ENCODE assay signal across 23 mouse cellular contexts in the genomic region with DNA sequence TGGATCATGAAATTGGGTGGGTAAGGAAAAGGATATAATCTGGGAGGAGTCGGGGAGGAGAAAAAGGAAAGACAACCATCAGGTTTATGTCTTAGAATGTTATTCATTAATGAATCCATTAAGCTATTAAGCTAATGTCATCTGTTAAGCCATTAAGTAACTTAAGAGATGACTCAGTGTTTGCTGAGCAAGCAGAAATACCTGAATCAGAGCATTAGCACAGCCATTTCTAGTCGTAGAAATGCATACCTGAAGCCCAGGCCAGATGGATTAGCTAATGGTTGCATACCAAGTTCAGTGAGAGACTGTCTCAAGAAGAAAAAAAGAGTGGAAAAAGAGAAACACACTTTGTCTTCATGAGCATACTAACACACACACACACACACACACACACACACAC.
DNase-seq lines count a peak whose midpoint lies in the region; ATAC-seq and TF ChIP-seq lines count a peak whose summit lies in the region.
"Had no signal": no experiment of that assay in that cellular context is flagged by ENCODE, and none has a peak within 500 bp of the region (broad histone marks: within the 10 kb centered on the region; RNA-seq: fewer than 3 reads in every experiment).

No protein-coding gene starts in this region.

- H3K9me3 ChIP-seq in kidney, embryonic 16.5 days (ENCODE audit: low read length) = no peaks in the 10 kb centered on the region
- no peaks in the 10 kb centered on the region for H3K9me3 ChIP-seq in ES-E14 (ENCODE audit: control insufficient read depth, insufficient read depth, low read depth, low read length)
- H3K9me3 ChIP-seq: embryonic facial prominence, embryonic 10.5 days; embryonic facial prominence, embryonic 12.5 days; forebrain, embryonic 10.5 days; forebrain, embryonic 12.5 days; G1E had no signal

- no peak overlapping the region for H3K9ac ChIP-seq in kidney, embryonic 16.5 days (replicated peaks; ENCODE audit: low read length)
- no peak overlapping the region for H3K9ac ChIP-seq in ES-E14 (ENCODE audit: insufficient read depth, low read depth, low read length, poor library complexity, severe bottlenecking)
- H3K9ac ChIP-seq: embryonic facial prominence, embryonic 12.5 days; forebrain, embryonic 12.5 days had no signal

- peak; percentile 67; the same call in 1 of the 2 replicates for ATAC-seq in kidney, embryonic 16.5 days (ENCODE audit: low FRiP score, low TSS enrichment)
- ATAC-seq: activated CD4-positive, CD25-positive, alpha-beta regulatory T cell, adult 4 months; forebrain, embryonic 14.5 days; forebrain, embryonic 16.5 days; Patski had no signal

- H3K36me3 ChIP-seq in kidney, embryonic 16.5 days (ENCODE audit: insufficient read depth, low read length) = no peaks in the 10 kb centered on the region
- H3K36me3 ChIP-seq in ES-E14 (ENCODE audit: control insufficient read depth, insufficient read depth, low read length, poor library complexity, severe bottlenecking) = no peaks in the 10 kb centered on the region
- H3K36me3 ChIP-seq: embryonic facial prominence, embryonic 10.5 days; embryonic facial prominence, embryonic 12.5 days; forebrain, embryonic 10.5 days; forebrain, embryonic 12.5 days; G1E had no signal

- H3K27me3 ChIP-seq in kidney, embryonic 16.5 days (ENCODE audit: insufficient read depth, low read length) = no peaks in the 10 kb centered on the region
- H3K27me3 ChIP-seq: embryonic facial prominence, embryonic 12.5 days; forebrain, embryonic 12.5 days had no signal

- no peak overlapping the region for H3K4me2 ChIP-seq in kidney, embryonic 16.5 days (replicated peaks; ENCODE audit: low read depth, low read length)
- H3K4me2 ChIP-seq: embryonic facial prominence, embryonic 12.5 days; forebrain, embryonic 12.5 days had no signal

- 65% methylated on average over 2 of the region's 2 CpGs for WGBS in kidney, embryonic 16.5 days

- H3K27ac ChIP-seq in kidney, embryonic 16.5 days (ENCODE audit: low read length) = no peak overlapping the region
- no peak overlapping the region for H3K27ac ChIP-seq in ES-E14 (ENCODE audit: insufficient read depth, low read depth, low read length, poor library complexity, severe bottlenecking)
- H3K27ac ChIP-seq: embryonic facial prominence, embryonic 10.5 days; embryonic facial prominence, embryonic 12.5 days; forebrain, embryonic 10.5 days; forebrain, embryonic 12.5 days had no signal

- DNase-seq in kidney, adult 11 months = no peak
- no peak for DNase-seq in ES-E14 (ENCODE audit: low read depth, low spot score)
- peak; percentile 16 for DNase-seq in fat pad, adult 2 months (ENCODE audit: extremely low read depth, low read depth, low spot score)
- DNase-seq in ovary, postnatal 36 days (ENCODE audit: low spot score) = no peak
- no peak for DNase-seq in heart, postnatal 25 days (ENCODE audit: low spot score)
- DNase-seq: adrenal gland, adult 8-10 months; adrenal gland, postnatal 14 days; adrenal gland, postnatal 36 days; cerebellum, adult 11-12 months; cerebellum, adult 2 months; cerebellum, adult 9-10 months; cerebellum, postnatal 10 days; cerebellum, postnatal 25 days had no signal

- intact Hi-C loops in heart, postnatal 25 days (cut with DNase I) = no loop called here

- H3K4me1 ChIP-seq in kidney, embryonic 16.5 days (ENCODE audit: insufficient read depth, low read length) = no peaks in the 10 kb centered on the region
- H3K4me1 ChIP-seq in ES-E14 (ENCODE audit: control insufficient read depth in 2 of 2, insufficient read depth in 2 of 2, low read length in 2 of 2, poor library complexity in 1 of 2) = no peaks in the 10 kb centered on the region
- H3K4me1 ChIP-seq: embryonic facial prominence, embryonic 10.5 days; embryonic facial prominence, embryonic 12.5 days; forebrain, embryonic 10.5 days; forebrain, embryonic 12.5 days had no signal

- in situ Hi-C loops in ES-E14 (cut with MboI; ENCODE audit: low sequenced_read_pairs in 2 of 2, unreplicated experiment in 2 of 2) = no loop called here

- H3K4me3 ChIP-seq in kidney, embryonic 16.5 days (ENCODE audit: low read length) = no peak overlapping the region
- no peak overlapping the region for H3K4me3 ChIP-seq in ES-E14 (ENCODE audit: insufficient read depth in 1 of 2, low read depth in 1 of 2, low read length in 2 of 2, poor library complexity in 1 of 2, severe bottlenecking in 1 of 2)
- H3K4me3 ChIP-seq: embryonic facial prominence, embryonic 10.5 days; embryonic facial prominence, embryonic 12.5 days; forebrain, embryonic 10.5 days; forebrain, embryonic 12.5 days had no signal

TF ChIP-seq in ES-E14, 5 proteins besides CTCF, POLR2A, EP300 and RAD21:
- TF ChIP-seq ZC3H11A (IDR thresholded peaks at IDR 0.05; ENCODE audit: borderline replicate concordance, low read depth, low read length) = no peak
- TF ChIP-seq MAFK (IDR thresholded peaks at IDR 0.05; ENCODE audit: insufficient read depth, low read depth, low read length) = 0 out of 2 replicates have a peak, but pooled peaks have one; percentile 34
- TF ChIP-seq HCFC1 (IDR thresholded peaks at IDR 0.05; ENCODE audit: borderline replicate concordance, insufficient read depth, low read length) = no peak
